Mouse (Mus musculus): ENCODE results near the gene Gm28308.

GRCm38 (mm10) chr6:52248638-52249414, 35.7 kb upstream of the Gm28308 start:
- no peak for TF ChIP-seq CTCF (IDR thresholded peaks at IDR 0.05)
- no peak for TF ChIP-seq POLR2A (IDR thresholded peaks at IDR 0.05; ENCODE audit: insufficient read depth, low read depth, low read length)
- TF ChIP-seq EP300 (IDR thresholded peaks at IDR 0.05; ENCODE audit: insufficient read depth, low read depth, low read length) = no peak

All from heart, adult 2 months (tissue).